Mouse (Mus musculus): Measurements from ENCODE around the gene Hps6. TPM values are rescaled to one million over a fixed set of nuclear protein-coding genes. Genes with fewer than 3 reads are reported as not detected.

Gene Hps6
- polyA plus RNA-seq, 1 experiment from 2014 or later: 8.8 TPM

DNA sequence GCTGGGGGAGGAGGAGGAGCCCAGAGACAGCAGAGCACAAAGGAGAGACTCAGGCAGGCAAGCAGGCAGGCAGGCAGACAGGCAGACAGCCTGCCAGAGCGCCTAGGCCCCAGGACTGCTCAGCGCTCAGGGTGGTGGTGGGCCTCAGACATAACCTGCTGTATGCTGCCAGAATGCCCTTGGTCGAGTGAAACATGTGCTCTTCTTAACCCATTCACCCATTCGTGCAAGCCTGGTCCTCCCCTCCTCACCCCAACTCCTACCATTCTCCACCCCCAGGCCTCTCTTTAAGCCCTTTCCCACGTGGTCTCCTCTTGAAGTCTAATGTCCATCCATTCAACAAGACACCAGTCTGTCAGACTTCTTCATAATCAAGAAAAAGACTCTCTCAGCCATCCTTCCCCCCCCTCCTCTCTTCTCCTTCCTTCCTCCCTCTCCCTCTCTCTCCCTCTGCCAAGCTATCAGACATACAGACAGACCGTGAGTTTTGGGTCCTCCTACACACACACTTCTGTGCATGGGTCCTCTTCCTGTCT lies 39.2 kb downstream of the Hps6 start:
- Histone ChIP-seq H3K4me1 (ENCODE audit: control insufficient read depth, insufficient read depth, low read length) (peaks cover 58% of the 10 kb centered on the region), H3K27ac (ENCODE audit: low read length) (peak overlapping the region; percentile 98)
- WGBS: 12% methylated on average over 6 of the region's 6 CpGs

DNA sequence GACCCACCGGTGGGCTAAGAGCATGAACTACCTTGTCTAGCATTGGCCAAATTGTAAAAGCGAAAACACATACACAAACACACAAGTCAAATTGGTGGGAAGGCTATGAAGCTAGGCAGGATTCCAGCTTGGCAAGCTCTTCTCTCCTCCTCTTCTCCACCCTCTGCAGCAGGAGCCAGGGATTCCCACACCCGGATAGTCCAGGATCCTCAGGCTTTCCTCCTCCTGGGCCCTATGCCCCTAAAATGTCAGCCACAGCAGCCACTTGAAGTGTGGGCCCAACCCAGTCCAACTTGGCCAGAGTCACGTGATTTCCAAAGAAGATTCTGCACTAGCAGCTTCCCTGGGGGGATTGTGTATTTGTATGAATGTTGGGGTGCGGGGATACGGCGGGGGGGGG lies 40.1 kb downstream of the Hps6 start:
- Histone ChIP-seq H3K36me3 (ENCODE audit: control insufficient read depth, insufficient read depth, low read length) (no peaks in the 10 kb centered on the region), H3K4me2 (ENCODE audit: low read depth, low read length) (peak overlapping the region; percentile 87), H3K27me3 (replicated peaks; ENCODE audit: control insufficient read depth, insufficient read depth, low read length) (no peaks in the 10 kb centered on the region), H3K4me1 (ENCODE audit: control insufficient read depth, insufficient read depth, low read length) (peaks cover 50% of the 10 kb centered on the region), H3K27ac (ENCODE audit: low read length) (peak overlapping the region; percentile 98), H3K9me3 (ENCODE audit: control insufficient read depth, low read length) (no peaks in the 10 kb centered on the region), H3K4me3 (ENCODE audit: low read length) (peak overlapping the region; percentile 97), H3K9ac (ENCODE audit: low read depth, low read length) (peak overlapping the region; percentile 98)
- no peak for ATAC-seq
- WGBS: 51% methylated on average over 7 of the region's 7 CpGs

More for the DNA sequence above, 39.2 kb downstream of the Hps6 start:
- Histone ChIP-seq H3K9ac (ENCODE audit: low read depth, low read length) (peak overlapping the region; percentile 98), H3K9me3 (ENCODE audit: control insufficient read depth, low read length) (no peaks in the 10 kb centered on the region), H3K4me3 (ENCODE audit: low read length) (peak overlapping the region; percentile 97), H3K36me3 (ENCODE audit: control insufficient read depth, insufficient read depth, low read length) (no peaks in the 10 kb centered on the region), H3K27me3 (replicated peaks; ENCODE audit: control insufficient read depth, insufficient read depth, low read length) (no peaks in the 10 kb centered on the region), H3K4me2 (ENCODE audit: low read depth, low read length) (peak overlapping the region; percentile 87)
- no peak for ATAC-seq

DNA sequence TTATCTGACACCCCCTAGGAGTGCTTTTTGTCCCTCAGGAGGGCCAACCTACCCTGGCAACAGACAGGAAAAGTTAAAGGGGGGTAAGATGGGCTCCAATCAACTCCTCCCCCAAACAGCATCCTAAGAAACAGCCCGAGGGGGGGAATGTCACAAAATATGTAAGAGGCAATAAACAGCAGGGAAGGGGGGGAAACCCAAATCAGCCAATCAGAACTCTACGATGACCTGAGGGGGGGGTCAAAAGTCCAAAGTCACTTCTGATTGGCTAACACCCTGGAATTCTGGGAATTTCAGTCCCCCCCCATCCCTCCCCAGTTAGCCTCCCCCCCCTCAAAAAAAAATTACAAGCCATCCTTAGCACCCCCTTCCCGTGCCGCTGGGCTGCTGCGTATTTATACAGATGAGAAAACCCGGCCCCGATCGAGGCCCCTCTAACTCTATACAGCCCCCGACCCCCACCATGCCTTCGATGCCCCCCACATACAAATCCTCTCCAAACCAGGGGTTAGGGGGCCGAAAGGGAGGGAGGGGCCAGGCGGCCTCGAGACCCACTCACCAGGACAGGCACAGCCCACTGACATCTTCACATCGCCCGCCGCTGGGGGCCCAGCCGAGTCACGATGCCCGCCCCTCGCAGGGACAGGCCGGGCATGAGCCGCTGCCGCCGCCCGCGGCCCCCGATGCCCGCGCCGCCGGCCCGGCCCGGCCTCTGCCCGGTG lies 41.1 kb downstream of the Hps6 start, which contains the start of gene Pprc1:
Gene Pprc1, plus strand, starts transcription at position 616 of the 722 bp plus-strand sequence.
- ATAC-seq: no peak
- H3K9me3 ChIP-seq (ENCODE audit: control insufficient read depth, low read length): no peaks in the 10 kb centered on the region
- H3K4me1 ChIP-seq (ENCODE audit: control insufficient read depth, insufficient read depth, low read length): peaks cover 47% of the 10 kb centered on the region
- H3K27ac ChIP-seq (ENCODE audit: low read length): peak within 1 kb of the TSS; percentile 98
- H3K4me2 ChIP-seq (ENCODE audit: low read depth, low read length): peak within 1 kb of the TSS; percentile 87
- no peaks in the 10 kb centered on the region for H3K27me3 ChIP-seq (replicated peaks; ENCODE audit: control insufficient read depth, insufficient read depth, low read length)
- H3K4me3 ChIP-seq (ENCODE audit: low read length): peak within 1 kb of the TSS; percentile 97
- H3K9ac ChIP-seq (ENCODE audit: low read depth, low read length): peak within 1 kb of the TSS; percentile 98
- 0% methylated on average over 28 of the region's 34 CpGs for WGBS
- no peaks in the 10 kb centered on the region for H3K36me3 ChIP-seq (ENCODE audit: control insufficient read depth, insufficient read depth, low read length)

DNA sequence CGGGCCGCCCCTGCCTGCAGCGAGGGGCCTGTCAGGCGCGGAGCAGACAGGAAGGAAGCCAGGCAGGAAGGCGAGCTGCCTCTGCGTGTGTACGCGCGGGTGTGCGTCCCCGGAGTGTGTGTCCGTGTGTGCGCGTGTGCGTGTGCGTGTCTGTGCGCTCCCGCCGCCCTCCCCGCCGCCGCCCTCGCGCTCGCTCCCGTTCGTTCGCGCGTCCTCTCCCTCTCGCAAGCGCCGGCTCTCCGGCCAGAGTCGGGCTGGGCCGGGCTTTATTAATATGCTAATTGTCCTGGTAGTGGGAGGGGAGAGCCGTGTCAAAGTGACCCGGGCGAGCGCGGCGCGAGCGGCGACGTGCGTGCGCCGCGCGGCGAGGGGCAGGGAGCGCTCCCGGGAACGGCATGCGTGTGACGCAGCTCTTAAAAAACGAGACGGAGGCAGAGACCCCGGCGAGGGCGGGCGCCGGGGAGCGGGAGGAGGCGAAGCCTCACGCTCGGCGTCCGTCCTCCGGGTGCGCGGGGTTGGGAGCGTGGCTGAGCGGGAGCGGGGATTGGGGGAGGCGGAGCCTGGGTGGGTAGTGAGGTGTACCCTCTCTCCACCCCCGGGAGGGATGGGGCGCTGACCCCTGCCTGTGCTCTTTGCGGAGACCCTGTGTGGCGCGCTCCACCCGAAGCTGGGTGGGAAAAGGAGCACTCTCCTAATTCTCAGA lies 41.8 kb downstream of the Hps6 start, which contains the start of gene Ldb1:
Gene Ldb1, minus strand, starts transcription at position 222 of the 703 bp plus-strand sequence.
- peak within 1 kb of the TSS; percentile 97 for H3K4me3 ChIP-seq (ENCODE audit: low read length)
- peak within 1 kb of the TSS; percentile 87 for H3K4me2 ChIP-seq (ENCODE audit: low read depth, low read length)
- peak; percentile 77 for ATAC-seq
- no peaks in the 10 kb centered on the region for H3K36me3 ChIP-seq (ENCODE audit: control insufficient read depth, insufficient read depth, low read length)
- H3K27me3 ChIP-seq (replicated peaks; ENCODE audit: control insufficient read depth, insufficient read depth, low read length): no peaks in the 10 kb centered on the region
- H3K27ac ChIP-seq (ENCODE audit: low read length): peak within 1 kb of the TSS; percentile 98
- H3K4me1 ChIP-seq (ENCODE audit: control insufficient read depth, insufficient read depth, low read length): peaks cover 42% of the 10 kb centered on the region
- WGBS: under 1% methylated on average over 82 of the region's 84 CpGs
- H3K9me3 ChIP-seq (ENCODE audit: control insufficient read depth, low read length): no peaks in the 10 kb centered on the region
- peak within 1 kb of the TSS; percentile 98 for H3K9ac ChIP-seq (ENCODE audit: low read depth, low read length)

DNA sequence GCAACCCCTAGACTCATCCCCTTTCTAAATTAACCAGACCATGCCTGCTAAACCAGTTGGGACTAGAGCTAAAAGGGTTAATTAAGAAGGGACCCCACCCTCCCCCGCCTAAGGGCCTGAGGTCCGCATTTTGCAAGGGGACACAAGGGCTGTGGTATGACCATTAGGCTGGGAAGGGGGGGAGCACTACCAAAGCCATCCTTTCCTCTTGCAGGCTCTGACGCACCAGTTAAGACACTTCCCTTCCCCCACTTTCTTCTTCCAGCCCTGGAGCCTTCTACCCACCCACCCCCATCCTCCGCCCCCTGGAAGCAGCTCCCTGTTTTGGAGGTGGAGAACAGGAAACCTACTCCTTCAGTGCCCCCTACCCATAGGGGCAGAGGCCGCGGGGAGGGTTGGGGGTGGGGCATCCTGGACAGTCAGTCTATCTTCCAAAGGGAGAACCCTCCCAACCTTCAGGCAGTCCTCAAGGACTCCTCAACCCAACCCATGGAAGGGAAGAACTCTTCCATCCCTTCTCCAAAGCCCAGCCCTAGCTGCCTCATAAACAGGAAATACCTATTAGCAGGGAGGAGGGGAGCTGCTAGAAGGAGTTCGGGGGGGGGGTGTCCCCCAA lies 42.5 kb downstream of the Hps6 start:
- Histone ChIP-seq H3K9me3 (ENCODE audit: control insufficient read depth, low read length) (no peaks in the 10 kb centered on the region), H3K4me3 (ENCODE audit: low read length) (peak overlapping the region; percentile 97), H3K36me3 (ENCODE audit: control insufficient read depth, insufficient read depth, low read length) (no peaks in the 10 kb centered on the region), H3K27ac (ENCODE audit: low read length) (peak overlapping the region; percentile 98), H3K4me2 (ENCODE audit: low read depth, low read length) (peak overlapping the region; percentile 87), H3K27me3 (replicated peaks; ENCODE audit: control insufficient read depth, insufficient read depth, low read length) (no peaks in the 10 kb centered on the region), H3K9ac (ENCODE audit: low read depth, low read length) (peak overlapping the region; percentile 98), H3K4me1 (ENCODE audit: control insufficient read depth, insufficient read depth, low read length) (peaks cover 36% of the 10 kb centered on the region)
- peak; percentile 57 for ATAC-seq
- under 1% methylated on average over 7 of the region's 7 CpGs for WGBS

DNA sequence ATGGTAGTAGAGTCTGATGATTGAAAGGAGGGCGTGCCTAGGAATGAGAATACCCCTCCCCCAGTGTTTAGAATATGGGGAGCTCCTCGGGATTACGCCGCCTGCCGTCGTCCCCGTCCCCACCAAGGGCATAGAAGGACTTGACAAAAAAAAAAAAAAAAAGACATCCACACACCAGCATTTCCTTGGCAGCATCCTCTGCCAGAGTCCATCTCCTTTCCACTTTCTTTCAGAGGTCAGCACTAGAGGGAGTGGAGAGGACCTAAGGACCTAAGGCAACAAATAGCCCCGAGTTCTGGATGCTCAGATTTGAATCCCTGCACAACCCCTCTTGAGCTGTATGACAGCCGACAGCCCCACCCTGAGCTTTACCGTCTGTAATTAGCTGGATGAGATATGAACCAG lies 43.3 kb downstream of the Hps6 start:
- 8% methylated on average over 10 of the region's 10 CpGs for WGBS

DNA sequence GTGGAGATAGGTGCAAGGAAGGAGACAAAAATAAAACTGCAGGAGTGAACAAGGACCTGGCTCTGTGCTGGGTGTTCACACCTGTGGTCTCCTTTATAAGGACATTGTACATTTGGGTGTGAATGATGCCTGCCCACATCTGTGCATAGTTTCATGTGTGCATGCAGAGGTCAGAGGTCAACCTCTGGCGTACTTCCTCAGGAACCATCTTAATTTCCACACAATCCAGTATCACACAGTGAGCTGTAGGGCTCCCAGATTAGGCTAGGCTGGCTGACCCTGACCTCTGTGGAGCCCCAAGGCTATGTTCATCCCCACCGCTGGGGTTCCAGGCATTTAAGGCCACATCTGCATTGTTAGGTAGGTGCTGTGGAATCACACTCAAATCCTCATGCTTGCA lies 44.1 kb downstream of the Hps6 start:
- WGBS: 69% methylated on average over 2 of the region's 2 CpGs
- H3K4me1 ChIP-seq (ENCODE audit: control insufficient read depth, insufficient read depth, low read length): peaks cover 20% of the 10 kb centered on the region
- no peak overlapping the region for H3K27ac ChIP-seq (ENCODE audit: low read length)
- no peak overlapping the region for H3K9ac ChIP-seq (ENCODE audit: low read depth, low read length)
- ATAC-seq: no peak
- H3K27me3 ChIP-seq (replicated peaks; ENCODE audit: control insufficient read depth, insufficient read depth, low read length): no peaks in the 10 kb centered on the region
- no peaks in the 10 kb centered on the region for H3K36me3 ChIP-seq (ENCODE audit: control insufficient read depth, insufficient read depth, low read length)
- H3K9me3 ChIP-seq (ENCODE audit: control insufficient read depth, low read length): no peaks in the 10 kb centered on the region
- no peak overlapping the region for H3K4me2 ChIP-seq (ENCODE audit: low read depth, low read length)
- H3K4me3 ChIP-seq (ENCODE audit: low read length): no peak overlapping the region

More for the DNA sequence above, 43.3 kb downstream of the Hps6 start:
- no peaks in the 10 kb centered on the region for H3K36me3 ChIP-seq (ENCODE audit: control insufficient read depth, insufficient read depth, low read length)
- ATAC-seq: no peak
- H3K4me3 ChIP-seq (ENCODE audit: low read length): no peak overlapping the region
- H3K9ac ChIP-seq (ENCODE audit: low read depth, low read length): no peak overlapping the region
- H3K4me1 ChIP-seq (ENCODE audit: control insufficient read depth, insufficient read depth, low read length): peaks cover 28% of the 10 kb centered on the region
- H3K9me3 ChIP-seq (ENCODE audit: control insufficient read depth, low read length): no peaks in the 10 kb centered on the region
- peak overlapping the region; percentile 98 for H3K27ac ChIP-seq (ENCODE audit: low read length)
- H3K4me2 ChIP-seq (ENCODE audit: low read depth, low read length): no peak overlapping the region
- no peaks in the 10 kb centered on the region for H3K27me3 ChIP-seq (replicated peaks; ENCODE audit: control insufficient read depth, insufficient read depth, low read length)

DNA sequence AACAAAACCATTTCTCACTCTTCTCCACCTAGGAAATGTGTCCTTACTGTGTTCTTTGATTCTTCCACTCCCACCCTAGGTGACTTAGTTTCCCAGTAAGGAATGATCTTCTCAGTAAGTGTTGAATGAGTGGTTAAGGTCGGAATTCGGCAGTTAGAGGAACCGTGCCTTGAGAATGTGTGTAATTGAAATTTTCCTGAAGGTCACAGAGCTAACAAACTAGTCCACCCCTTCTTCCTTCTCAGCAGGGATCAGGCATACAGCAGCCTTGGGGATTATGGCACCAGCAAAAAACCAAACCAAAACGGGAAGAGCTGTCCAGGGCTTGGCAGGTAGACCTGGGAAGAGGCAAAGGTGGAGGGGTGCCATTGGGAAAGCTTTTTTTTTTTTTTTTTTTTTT lies 45.8 kb downstream of the Hps6 start:
- WGBS: 77% methylated on average over 4 of the region's 4 CpGs
- no peak overlapping the region for H3K4me3 ChIP-seq (ENCODE audit: low read length)
- H3K36me3 ChIP-seq (ENCODE audit: control insufficient read depth, insufficient read depth, low read length): no peaks in the 10 kb centered on the region
- no peak overlapping the region for H3K27ac ChIP-seq (ENCODE audit: low read length)
- no peak overlapping the region for H3K9ac ChIP-seq (ENCODE audit: low read depth, low read length)
- H3K4me1 ChIP-seq (ENCODE audit: control insufficient read depth, insufficient read depth, low read length): peaks cover 4% of the 10 kb centered on the region
- H3K27me3 ChIP-seq (replicated peaks; ENCODE audit: control insufficient read depth, insufficient read depth, low read length): no peaks in the 10 kb centered on the region
- H3K9me3 ChIP-seq (ENCODE audit: control insufficient read depth, low read length): no peaks in the 10 kb centered on the region
- no peak for ATAC-seq
- H3K4me2 ChIP-seq (ENCODE audit: low read depth, low read length): no peak overlapping the region

DNA sequence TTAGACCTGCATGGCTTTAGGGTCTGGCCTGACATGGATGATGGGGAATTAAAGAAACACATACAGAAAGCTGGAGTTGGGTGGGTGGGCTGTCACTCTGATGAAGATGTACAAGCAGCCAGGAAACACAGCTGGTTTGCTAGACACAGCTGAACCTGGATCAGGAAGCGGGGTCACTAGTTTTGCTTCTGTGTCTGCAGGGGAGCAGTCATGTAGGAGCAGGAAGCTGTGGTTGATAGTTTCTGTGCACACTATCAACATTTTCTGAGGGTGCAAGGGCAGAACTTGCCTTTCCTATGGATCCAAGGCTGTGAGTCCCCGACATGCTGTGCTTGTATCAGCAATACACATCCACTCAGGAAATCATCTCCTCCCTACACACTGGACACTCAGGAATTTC lies 47.2 kb downstream of the Hps6 start:
- ATAC-seq: no peak
- Histone ChIP-seq H3K4me2 (ENCODE audit: low read depth, low read length) (no peak overlapping the region), H3K27ac (ENCODE audit: low read length) (no peak overlapping the region), H3K4me1 (ENCODE audit: control insufficient read depth, insufficient read depth, low read length) (peaks cover 3% of the 10 kb centered on the region; the same call in 1 of the 2 replicates), H3K36me3 (ENCODE audit: control insufficient read depth, insufficient read depth, low read length) (no peaks in the 10 kb centered on the region), H3K4me3 (ENCODE audit: low read length) (no peak overlapping the region), H3K27me3 (replicated peaks; ENCODE audit: control insufficient read depth, insufficient read depth, low read length) (no peaks in the 10 kb centered on the region), H3K9me3 (ENCODE audit: control insufficient read depth, low read length) (no peaks in the 10 kb centered on the region), H3K9ac (ENCODE audit: low read depth, low read length) (no peak overlapping the region)
- 68% methylated on average over 2 of the region's 2 CpGs for WGBS

Measured in intestine, embryonic 16.5 days (tissue).